Mouse (Mus musculus): ENCODE results near the gene Zfp526.

Zfp526 gene

DNA sequence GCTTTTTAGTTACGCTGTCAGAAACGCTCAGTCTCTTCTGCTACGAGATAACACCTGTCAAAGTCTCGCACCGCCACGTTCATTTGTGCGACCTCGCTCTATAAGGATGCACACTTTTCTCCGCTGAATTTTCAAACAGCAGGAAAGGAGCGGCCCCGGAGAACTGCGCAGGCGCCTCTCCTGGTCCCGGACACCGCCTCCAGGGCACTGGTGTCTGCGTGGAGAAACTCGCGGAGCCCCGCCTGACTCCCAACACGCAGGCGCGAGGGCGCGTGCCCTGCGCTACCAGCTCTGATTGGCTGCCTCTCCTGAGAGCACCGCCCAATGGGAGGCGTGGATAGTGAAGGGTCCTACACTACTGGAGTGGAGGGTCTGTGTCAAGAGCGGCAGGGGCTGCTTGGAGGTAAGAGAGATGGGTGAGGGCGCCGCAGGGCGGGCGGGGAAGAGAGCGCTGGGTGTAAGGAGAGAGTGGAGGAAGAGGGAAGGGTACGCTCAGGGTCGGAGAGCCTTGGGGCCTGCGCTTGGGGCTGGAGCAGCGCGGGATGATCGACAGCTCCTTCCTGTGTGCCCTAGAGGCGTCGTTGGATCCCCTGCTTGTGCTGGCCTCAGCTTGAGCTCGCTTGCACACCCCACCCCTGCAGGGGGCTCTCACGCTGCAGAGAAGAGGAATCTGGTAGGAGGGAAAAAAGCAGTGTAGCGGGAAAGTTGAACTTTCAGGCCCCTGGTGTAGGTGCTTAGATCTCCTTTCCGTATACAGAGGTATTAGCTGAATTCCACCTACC, at the start of gene Zfp526:
TSS of gene Zfp526 (plus strand) at position 324 of the 782 bp plus-strand sequence.
- DNase-seq (ENCODE audit: low spot score in 2 of 2): peak; percentile 95 to 97

DNA sequence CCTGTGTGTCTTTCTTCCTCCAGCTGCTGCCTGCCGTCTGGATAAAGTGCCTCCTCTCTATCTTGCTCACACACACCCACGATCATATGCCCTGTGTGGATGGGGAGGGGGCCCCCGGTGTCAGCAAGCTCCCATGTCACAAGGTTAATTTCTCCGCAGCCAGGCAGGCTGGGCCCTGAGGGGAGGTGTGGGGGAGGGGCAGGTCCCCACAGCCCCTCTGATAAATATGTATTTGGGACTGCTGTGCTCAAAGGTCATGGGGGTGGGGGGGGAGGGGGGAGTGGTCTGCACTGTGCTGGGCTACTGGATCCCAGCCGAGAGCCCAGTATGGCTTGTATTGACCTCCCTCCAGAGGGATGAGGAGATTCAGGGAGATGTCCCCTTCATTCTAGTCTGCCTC, 48.6 kb upstream of the Zfp526 start:
- DNase-seq (ENCODE audit: low spot score in 2 of 2): no peak

DNA sequence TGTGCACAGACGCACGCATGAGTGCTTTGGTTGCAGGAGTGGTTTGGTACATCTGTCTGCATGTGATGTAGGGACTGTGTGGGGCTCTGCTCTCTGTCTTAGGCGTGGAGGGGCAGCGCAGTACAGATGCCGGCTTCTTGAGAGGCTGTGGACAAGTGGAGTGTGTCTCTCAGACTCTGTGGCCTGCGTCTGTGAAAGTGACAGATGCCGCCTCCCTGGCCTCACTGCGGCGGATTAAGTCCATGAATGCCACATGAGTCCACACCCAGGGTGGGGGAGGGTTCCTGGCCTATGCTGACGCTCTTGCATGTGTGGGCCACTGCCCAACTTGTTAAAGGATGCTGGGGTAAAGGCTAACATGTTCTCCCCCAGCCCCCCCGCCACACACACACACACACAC, 46.9 kb upstream of the Zfp526 start:
- no peak for DNase-seq (ENCODE audit: low spot score in 2 of 2)

DNA sequence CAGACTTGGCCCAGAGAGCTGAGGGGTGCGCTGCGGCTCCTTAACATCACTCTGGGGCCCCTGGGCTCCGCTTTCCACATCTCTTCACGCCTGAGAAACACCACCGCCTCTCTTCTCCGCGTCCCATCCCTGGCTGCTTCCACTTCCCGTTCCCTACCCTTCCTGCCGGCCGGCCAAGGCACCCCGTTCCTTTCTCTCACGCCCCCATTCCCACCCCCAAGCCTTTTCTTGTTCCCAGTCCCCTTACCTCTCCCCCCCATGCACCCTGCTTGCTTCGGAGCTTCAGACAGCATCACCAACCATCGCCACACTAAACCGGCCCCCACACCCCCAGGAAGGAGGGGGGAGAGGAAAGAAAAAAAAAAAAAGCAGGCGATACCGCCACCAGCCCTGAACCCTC, 42.9 kb upstream of the Zfp526 start:
- peak in 1 of 2 experiments; percentile 42 for DNase-seq (ENCODE audit: low spot score in 2 of 2)

DNA sequence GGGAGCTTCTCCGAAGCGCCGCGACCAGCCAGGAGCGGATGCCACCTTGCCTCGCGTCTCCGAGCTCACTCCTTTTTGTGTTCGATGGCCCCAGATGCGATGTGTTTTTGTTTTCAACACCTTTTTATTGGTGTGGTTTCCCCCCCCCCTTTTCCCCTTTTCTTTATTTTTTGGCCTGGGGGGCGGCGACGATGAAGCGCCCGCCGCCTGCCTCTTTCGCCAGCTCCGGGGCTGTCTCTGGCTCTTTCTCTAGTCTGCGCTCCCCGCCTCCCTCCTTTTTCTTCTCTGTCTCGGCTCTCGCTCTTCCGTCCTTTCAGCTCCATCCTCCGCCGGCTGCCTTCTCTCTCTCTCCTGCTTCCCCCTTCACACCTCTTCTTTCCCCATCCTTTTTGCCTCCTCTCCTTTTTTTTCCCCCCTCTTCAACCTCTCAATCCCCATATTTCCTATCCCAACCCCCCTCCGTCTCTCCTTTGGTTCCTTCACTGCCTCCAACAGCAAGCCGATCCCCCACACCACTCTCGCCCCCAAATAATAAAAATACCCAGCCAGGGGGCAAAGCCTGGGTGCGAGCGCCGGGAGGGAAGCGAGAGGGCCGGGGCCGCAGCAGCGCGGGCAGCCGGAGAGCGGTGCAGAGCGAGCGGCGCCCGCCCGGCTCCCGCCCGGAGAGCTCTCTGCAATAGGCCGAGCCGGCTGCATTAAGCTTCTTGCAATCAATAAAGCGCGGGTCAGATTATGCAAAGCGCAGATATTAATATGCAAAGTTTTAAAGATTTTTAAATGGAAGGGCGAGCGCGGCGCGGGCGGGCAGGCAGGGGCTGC, 42.2 kb upstream of the Zfp526 start:
- peak in 1 of 2 experiments; percentile 34 for DNase-seq (ENCODE audit: low spot score in 2 of 2)

DNA sequence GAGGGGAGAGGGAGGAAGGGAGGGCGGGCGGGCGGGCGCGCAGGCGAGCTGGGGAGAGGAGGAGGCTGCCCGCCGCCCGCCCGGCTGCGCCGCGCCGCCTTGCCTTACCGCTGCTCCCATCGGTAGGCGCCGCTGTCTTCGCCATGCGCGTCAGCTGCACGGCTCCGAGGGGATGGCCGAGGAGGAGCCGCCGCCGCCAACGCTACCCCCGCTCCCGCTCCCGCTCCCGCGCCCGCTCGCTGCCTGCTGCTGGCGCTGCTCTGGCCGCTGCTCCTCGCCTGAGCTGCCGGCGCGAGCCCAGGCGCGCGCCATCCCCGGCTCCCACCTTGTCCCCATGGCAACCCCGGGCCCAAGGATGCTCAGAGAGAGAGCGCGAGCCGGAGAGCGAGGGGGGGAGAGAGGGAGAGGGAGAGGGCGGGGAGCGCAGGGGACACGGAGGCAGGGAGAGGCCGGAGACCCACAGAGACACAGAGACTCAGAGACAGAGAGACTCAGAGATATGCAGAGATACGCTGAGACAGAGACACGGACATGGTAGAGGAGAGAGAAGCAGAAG, 41.5 kb upstream of the Zfp526 start, which contains the start of gene Pou2f2:
TSS of gene Pou2f2 (minus strand) at position 121 of the 556 bp plus-strand sequence.
- peak; percentile 77 to 79 for DNase-seq (ENCODE audit: low spot score in 2 of 2)

DNA sequence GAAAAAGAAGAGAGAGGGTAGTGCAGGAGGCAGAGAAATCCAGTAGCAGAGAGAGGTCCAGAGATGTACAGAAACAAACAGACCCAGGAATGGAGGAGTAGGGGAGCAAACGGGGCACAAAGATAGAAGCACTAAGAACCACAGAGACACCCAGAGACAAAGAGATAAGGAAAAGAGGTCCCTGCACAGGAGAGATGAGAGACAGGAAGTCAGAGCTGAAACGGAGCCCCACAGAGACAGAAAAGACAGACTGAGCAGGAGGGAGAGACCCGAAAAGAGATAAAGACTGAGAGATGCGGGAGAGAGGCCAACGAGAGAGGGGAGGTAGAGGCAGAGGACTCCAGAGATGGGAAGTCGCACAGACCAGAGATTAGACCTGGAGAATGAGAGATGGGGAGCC, 40.7 kb upstream of the Zfp526 start:
- no peak for DNase-seq (ENCODE audit: low spot score in 2 of 2)

DNA sequence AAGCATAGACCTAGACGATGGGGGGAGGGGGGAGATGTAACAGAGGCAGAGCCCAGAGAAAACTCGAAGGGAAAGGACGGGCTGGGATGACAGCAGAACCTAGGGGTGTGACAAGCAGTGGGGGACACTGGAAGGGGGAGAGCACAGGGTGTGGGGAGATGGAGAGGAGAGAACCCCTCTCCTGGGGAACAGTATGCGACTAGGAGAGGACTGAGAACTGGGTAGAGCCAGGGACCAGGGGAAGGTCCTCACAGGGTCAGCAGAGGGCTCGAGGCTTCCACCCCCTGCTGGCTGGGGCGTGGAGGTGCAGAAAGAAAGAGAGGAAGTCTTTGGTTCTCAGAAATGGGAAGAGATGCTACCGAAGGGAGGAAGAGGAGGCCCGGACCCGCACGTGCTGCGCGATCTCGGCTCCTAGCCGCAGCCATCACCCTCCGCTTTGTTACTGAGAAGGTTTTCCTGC, 39.9 kb upstream of the Zfp526 start:
- no peak for DNase-seq (ENCODE audit: low spot score in 2 of 2)

DNA sequence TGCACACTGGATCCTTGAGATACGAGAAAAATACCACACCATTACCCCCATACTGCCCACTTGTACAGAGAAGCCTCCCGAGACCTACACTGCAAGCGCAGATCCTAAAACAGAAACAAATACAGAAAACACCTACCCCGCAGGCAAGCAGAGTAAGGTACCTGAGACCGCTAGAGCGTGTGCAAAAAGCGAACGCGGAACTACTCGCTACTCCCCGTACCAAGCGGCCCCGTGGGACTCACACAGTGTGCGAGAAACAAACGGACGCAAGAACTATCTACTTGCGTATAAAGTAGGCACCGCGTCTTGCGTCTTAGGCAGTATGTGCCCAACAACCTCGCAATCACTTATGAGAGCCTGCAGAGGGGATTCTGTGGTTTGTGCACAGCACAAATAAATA, 39.4 kb upstream of the Zfp526 start:
- DNase-seq (ENCODE audit: low spot score in 2 of 2): no peak

DNA sequence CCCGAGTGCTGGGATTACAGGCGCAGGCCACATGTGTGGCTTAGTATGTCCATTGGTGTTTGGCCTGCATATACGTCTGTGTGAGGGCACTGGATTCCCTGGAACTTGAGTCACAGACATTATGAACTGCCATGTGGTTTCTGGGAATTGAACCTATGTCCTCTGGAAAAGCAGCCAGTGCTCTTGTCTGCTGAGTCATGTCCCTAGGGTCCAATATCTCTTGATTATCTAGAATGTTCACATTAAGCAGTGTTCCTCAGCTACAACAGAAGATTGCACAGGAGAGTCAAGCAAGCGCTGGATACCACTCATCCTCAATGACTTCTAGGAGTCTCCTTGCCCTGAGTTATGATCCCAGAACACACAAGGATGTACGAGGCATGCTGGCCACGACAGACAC, 37.1 kb upstream of the Zfp526 start:
- no peak for DNase-seq (ENCODE audit: low spot score in 2 of 2)

DNA sequence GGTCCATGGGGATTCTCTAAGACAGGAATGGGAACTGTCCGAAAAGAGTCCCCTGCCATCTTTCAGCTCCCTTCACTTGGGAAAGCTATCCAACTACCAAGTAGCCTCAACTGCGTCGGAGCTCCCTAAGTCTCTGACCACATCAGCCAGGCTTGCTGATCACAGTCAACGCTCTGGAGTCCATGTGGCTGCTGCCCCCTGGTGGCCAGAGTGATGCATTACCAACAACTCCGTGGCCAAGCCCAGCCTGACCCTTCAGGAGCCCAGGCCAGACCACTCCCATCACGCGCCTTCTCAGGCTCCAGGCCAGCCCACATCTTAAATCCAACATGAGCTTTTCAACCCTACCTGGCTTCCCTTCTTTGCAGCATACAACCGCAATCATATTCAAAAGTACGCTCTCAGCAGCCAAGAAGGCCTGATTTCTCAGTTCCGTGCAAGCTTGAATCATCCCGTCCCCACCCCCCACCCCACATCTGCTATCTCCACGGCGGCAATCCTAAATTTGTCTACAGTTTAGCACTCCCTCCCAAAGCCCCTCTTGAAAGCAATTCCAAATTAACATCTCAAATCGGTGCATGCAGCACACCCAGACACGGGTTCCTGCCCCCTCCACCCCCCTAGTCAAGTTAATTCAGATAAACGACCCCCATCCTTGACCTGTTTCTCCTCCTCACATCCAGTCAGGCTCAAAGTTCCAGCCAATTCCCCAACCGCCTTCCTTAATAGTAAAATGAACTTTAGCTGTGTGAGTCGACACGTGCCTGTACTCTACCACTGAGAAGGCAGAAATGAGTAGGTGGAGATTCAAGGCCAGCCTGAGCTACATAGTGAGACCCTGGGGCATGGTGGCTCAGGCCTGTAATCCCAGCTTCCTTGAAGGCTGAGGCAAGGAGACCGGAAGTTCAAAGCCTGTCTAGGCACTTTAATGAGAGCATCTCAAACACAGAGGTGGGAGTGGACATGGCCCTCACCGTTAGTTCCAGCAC, 33.3 kb upstream of the Zfp526 start:
- DNase-seq (ENCODE audit: low spot score in 2 of 2): peak; percentile 43 to 89

DNA sequence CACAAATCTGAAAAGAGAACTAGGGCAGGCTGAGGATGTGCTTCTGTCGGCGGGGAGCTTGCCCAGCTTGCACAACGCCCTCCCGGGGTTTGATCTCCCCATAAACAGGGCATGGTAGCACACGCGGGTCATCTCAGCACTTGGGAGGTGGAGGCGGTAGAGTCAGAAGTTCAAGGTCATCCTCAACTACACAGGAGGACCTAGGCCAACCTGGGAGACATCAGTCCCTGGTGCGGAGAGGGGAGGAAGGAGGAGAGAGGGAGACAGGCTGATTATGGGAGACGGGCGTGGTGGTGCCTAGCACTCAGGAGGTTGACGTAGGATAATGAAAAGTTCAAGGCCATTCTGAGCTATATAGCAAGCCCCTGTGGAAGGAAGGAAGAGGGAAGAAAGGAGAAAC, 30.4 kb upstream of the Zfp526 start:
- no peak for DNase-seq (ENCODE audit: low spot score in 2 of 2)

DNA sequence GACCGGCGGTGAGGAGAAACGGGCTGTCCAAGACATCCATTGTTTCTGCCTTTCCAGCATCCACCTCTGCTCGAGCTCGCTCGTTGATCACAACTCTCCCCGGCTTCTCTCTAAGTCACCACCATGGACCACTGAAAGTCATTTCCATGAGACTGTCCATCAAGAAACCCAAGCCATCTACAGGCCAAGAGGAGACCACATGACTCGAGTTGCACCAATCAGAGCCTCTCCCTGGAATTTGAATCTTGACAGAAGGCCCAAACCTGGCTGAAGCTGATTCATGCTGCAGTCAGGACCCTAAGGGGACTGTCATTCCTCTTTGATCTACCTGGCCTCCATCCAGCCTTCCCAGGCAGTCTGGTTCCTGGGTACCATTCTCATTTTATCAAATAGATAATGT, 29.1 kb upstream of the Zfp526 start:
- DNase-seq (ENCODE audit: low spot score in 2 of 2): no peak

DNA sequence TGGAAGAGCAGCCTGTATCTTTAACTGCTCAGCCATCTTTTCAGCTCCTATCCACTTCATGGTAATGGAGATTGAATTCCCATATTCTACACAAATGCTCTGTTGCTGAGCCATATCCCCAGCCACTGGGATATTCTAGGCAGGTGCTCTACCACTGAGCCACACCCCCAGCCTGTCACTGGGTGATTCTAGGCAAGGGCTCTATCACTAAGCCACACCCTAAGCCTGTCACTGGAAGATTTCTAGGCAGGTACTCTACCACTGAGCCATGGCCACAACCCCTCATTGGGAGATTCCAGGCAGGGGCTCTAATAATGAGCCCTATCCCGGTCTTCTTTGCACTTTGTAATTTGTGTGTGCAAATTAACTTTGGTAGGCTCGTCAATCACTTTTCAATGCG, 26.1 kb upstream of the Zfp526 start:
- no peak for DNase-seq (ENCODE audit: low spot score in 2 of 2)

DNA sequence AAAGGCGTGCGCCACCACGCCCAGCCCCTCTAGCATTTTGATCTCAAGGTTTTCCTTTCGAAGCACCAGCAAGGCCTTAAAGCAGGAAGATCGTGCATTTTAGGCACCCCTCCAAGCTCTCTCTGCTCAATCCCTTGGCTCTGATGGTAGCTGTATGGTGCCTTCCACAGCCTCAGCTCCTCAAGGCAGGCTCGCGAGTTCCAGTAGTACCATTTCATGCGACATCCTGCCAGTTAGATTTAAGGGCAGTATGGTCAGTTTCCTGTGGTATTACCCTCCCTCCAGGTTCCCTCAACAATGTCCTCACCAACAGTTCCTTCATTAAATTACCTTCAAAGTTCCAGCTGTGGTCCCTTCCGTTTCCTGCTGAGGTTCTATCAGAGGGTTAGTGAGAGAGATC, 25.1 kb upstream of the Zfp526 start:
- no peak for DNase-seq (ENCODE audit: low spot score in 2 of 2)

DNA sequence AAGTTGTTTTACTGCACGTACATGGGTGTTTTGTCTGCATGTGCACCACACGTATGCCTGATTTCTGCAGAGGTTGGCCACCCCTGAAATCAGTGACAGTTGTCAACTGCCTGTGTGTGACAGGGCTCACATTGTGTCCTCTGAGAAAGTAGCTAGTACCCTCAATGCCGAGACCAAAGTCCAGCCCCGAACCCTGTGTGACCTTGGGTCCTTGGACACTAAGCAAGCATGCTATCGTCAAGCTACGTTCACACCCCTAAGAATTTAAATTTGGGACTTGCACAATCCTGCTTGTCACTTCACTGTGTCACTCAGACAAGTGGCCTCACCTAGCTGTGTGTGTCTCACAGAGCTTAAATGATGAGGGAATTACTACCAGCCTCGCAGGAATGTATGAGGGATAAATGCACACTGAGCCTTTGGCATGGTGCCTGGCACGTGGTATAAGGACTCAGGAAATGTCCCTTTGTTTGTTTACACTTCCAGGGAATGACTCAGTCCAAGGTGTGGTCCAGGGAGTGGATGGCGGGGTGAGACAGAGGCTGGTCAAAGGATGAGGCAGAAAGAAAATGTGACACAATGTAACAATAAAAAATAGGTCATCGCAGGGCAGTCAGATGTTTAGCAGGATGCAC, 23.7 kb upstream of the Zfp526 start:
- DNase-seq (ENCODE audit: low spot score in 2 of 2): no peak

DNA sequence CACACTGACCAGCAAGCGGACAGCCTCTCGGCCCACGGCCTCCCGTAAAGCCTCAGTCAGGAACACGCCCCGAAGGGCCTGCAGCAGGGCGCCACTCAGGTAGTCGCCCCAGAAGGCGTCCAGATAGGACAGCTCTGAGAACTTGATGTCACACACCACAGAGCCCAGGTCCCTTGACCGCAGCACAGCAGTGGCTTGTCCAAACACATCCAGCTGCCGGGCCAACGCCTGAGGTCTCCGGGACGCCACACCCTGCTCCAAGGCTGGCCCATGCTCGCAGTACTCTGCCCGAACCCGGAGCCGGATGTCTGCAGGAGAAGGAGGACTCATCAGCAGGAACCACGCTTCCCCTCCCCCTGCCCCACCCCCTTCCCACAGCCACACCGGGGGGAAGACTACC, 17.6 kb upstream of the Zfp526 start:
- no peak for DNase-seq (ENCODE audit: low spot score in 2 of 2)

DNA sequence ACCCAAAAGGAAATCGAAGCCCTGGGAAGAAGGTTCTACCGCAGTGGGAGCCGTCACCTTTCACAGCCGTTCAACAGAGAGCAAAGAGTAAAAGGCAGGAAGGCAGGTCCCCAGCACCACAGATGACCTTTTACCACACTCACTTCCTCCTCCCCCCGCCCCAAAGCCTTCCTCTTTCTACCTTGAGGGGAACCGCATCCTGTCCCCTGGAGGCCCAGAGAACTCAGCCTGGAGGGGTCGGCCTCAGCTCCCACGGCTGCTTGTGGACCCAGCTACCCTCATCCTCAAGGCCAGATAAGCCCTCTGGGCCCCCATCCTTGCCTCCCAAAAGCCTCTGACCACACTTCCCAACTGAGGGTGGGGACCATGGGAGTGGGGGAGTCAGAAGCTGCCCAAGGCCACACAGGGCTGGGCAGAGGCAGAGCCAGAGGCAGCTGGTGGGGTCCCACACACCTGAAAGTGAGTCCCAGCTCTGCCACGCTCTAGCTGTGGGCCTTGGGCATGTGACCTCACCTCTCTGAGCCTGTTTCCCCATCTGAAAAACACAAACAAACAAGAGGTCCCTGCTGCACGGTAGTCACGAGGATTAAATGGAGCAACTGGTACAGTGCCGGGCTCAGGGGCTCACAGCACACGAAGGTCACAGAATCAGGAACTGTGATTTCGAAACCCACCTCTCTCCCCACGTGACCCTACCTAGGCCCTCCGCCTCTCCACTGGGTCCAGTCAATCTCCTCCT, 15.7 kb upstream of the Zfp526 start:
- DNase-seq (ENCODE audit: low spot score in 2 of 2): no peak

DNA sequence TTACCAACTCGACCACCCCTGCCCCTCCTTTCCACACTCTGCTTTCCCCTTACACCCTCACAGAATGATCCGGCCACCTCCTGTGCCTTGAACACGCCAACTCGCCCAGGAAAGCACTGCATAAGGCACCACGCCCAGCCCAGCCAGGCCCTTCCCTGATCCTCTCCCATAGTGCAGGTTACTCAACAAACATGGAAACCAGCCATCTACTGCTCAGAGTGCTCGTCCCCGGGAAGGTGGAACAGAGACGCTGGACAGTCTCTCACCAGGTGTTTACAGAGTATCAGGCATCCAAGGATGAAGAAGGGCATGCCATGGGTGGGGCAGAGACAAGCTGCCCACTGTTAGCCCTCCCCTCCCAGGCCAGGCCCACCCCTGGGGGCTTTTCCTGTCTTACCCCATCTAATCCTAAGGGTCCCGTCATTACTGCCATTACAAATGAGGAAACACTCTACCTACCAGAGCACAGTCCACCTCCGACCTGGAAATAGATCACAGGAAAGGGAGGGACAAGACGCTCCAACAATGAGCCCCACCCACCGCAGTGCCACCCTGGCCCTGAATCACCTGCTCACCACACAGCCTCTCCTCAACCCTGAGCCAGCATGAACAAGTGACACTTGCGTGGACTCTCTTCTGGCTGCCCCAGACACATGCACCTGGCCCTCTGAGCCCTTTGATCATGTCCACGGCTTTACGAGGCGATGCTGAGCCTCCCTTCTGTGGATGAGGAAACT, 15.0 kb upstream of the Zfp526 start:
- no peak for DNase-seq (ENCODE audit: low spot score in 2 of 2)

All from left cerebral cortex, adult 9 months (tissue).